Mouse (Mus musculus) embryonic facial prominence, embryonic 10.5 days (tissue): ENCODE measurements around the gene S100a13. TPM values are rescaled to one million over a fixed set of nuclear protein-coding genes. Genes with fewer than 3 reads are reported as not detected.
A peak's percentile ranks its signal among the peaks of the same experiment; 100 is the strongest.

Source experiments
- DNase-seq: peaks from one replicate; pipeline ENCODE4 v3.0.0-alpha.2; 2017; ENCODE audit warnings: low spot score
- H3K27ac ChIP-seq: fragments of 300-500 bp; sonication (generic); replicated peaks from 2 replicates; pipeline ENCODE4 v1.5.1; 2016; ENCODE audit warnings: mild to moderate bottlenecking
- H3K27me3 ChIP-seq: fragments of 300-500 bp; sonication (generic); replicated peaks from 2 replicates; pipeline ENCODE4 v1.6.1; 2016; ENCODE audit warnings: low read depth, mild to moderate bottlenecking; ENCODE audit not compliant: poor library complexity, severe bottlenecking
- H3K36me3 ChIP-seq: fragments of 300-500 bp; sonication (generic); replicated peaks from 2 replicates; pipeline ENCODE4 v1.6.1; 2016; ENCODE audit warnings: mild to moderate bottlenecking, moderate library complexity
- H3K4me1 ChIP-seq: fragments of 300-500 bp; sonication (generic); 2 replicates; pipeline ENCODE4 v1.6.1; 2016
- H3K4me3 ChIP-seq: fragments of 300-500 bp; sonication (generic); 2 replicates; pipeline ENCODE4 v1.5.1; 2016; ENCODE audit warnings: mild to moderate bottlenecking, moderate library complexity
- H3K9me3 ChIP-seq: fragments of 300-500 bp; sonication (generic); 2 replicates; pipeline ENCODE4 v1.6.1; 2016; ENCODE audit warnings: mild to moderate bottlenecking
- WGBS: fragments of 180-500 bp; shearing (Covaris S2); methylation state at CpG from one replicate; pipeline ENCODE4 v1.1.7; 2016; 5-methylcytosine and 5-hydroxymethylcytosine counted together
- polyA plus RNA-seq: library from polyadenylated mRNA; unstranded; fragments of >200 nt; fragmentation: Nextera tagmentation; extraction: Ambion mirVana; gene quantifications from 2 replicates; pipeline ENCODE4 v1.2.1, GENCODE M21; 2016

The S100a13 gene
- polyA plus RNA-seq, 1 experiment from 2014 or later = 8.3 TPM

DNA sequence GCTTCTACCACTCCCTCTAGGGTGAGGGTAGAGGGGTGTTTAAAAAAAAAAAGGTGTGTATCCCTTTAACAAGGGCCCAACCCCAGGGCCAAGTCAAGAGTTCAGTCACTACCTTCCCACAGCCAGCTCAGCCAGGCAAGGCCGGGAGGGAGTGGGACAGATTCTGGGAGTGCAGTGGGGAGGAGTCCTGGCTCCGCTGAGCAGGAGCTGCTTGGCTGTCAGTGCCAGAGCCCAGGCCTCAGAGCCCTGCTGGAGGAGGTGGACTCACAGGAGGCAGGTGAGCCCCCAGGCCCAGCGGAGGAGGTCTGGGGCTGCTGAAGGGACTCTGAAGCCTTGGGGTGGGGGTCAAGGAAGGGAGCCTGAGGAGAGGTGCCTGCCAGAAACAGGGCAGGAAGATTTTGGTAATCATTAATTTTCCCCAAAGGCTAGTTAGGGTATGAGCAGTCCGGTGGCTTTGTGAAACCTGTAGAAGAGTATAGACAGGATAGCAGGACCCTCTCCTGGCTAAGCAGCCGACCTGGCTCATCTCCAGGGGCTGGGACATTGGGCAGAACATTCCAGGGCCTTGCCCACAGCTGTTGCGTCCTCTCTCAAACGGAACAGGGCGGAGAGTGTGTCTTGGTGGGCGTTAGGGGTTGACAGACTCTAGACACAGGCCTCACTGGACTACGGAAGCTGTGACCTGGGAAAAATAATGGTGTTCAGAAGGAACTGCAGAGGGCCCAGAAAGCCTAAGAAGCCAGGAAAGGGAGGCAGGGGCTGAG lies 23.1 kb downstream of the S100a13 start, which contains the start of gene S100a16:
Gene S100a16 (plus strand): TSS at position 114 of the 764 bp plus-strand sequence.
- Histone ChIP-seq H3K4me3 (no peak within 1 kb of the TSS), H3K4me1 (peaks cover 30% of the 10 kb centered on the region), H3K36me3 (no peaks in the 10 kb centered on the region), H3K27ac (no peak within 1 kb of the TSS), H3K9me3 (no peaks in the 10 kb centered on the region), H3K27me3 (peaks cover 24% of the 10 kb centered on the region)
- 46% methylated on average over 10 of the region's 10 CpGs for WGBS
- DNase-seq = no peak

DNA sequence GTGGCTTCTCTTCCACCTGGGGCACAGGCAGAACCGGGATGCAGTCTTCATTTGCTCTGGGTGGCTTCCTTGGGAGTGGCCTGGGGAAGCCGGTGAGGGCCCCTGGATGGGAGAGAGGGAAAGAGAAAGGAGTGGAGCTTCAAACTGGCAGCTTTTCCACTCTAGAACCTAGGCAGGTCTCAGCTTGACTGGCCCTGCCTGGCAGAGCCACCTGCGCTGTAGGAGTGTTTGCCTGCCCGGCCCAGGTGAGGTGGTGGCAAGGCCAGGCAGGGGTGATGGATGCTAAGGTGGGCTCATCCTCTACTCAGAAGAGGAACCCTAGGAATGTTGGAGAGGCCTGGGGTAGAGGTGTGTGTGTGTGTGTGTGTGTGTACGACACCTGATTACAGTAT lies 23.7 kb downstream of the S100a13 start:
- H3K9me3 ChIP-seq = no peaks in the 10 kb centered on the region
- 75% methylated on average over 5 of the region's 5 CpGs for WGBS
- H3K4me1 ChIP-seq = peaks cover 36% of the 10 kb centered on the region
- H3K27ac ChIP-seq = no peak overlapping the region
- peaks cover 24% of the 10 kb centered on the region for H3K27me3 ChIP-seq
- DNase-seq = no peak
- H3K36me3 ChIP-seq = no peaks in the 10 kb centered on the region
- no peak overlapping the region for H3K4me3 ChIP-seq

DNA sequence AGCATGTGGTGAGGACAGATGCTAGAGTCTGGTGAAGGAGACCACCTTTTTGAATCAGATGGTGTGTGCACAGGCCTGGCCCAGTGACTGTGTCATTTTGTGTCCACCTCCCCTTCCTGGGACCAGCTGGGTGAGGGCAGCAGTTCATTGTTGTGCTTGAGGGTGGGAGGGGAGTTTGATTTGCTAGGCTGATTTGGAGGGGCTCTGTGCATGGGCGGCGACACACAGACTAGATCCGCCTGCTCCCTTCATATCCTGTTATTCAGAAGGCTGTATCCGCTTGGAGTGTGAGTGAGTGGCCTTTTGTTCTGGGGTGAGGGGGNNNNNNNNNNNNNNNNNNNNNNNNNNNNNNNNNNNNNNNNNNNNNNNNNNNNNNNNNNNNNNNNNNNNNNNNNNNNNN lies 26.7 kb downstream of the S100a13 start:
- no peak overlapping the region; the same call in 1 of the 2 replicates for H3K4me3 ChIP-seq
- DNase-seq = no peak
- H3K4me1 ChIP-seq = peaks cover 36% of the 10 kb centered on the region
- H3K27me3 ChIP-seq = peaks cover 26% of the 10 kb centered on the region
- no peaks in the 10 kb centered on the region for H3K9me3 ChIP-seq
- 49% methylated on average over 4 of the region's 4 CpGs for WGBS
- no peaks in the 10 kb centered on the region for H3K36me3 ChIP-seq
- H3K27ac ChIP-seq = peak overlapping the region; percentile 48

DNA sequence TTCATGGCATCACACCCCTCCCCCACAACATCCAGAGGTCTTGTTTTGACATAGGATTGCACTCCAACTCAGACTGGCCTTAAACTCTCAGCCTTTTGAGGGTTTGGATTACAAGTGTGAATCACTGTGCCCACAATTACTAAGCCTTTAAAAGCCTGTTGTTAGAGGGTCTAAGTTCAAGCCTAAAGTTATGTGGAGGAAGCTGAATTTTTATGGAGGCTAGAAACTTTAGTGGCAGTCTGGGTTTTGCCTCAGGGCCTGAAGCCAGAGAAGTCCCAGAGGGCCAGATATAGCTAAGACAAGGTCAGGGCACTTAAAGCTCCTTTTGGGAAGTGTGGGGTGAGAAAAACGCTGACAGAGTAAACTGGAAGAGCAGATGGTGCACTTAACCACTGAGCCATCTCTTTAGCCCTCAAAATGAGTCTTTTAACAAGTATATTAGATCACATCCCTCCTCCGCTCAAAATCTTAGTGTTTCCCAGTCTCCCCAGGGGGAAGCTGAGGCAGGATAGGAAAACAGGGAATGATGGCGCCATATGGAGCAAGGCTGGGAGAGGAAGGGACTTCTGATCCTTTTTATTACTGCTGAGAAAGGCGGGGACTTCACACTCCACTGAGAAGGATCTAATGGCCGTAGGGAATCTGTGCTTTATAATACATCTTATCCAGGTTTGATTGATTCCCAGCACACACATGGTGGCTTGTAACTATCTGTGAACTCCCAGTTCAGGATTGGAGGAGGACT lies 35.6 kb downstream of the S100a13 start:
- WGBS = 64% methylated on average over 5 of the region's 5 CpGs
- Histone ChIP-seq H3K27ac (no peak overlapping the region), H3K36me3 (no peaks in the 10 kb centered on the region), H3K4me3 (no peak overlapping the region), H3K4me1 (peaks cover 16% of the 10 kb centered on the region; the same call in 1 of the 2 replicates), H3K27me3 (0 out of 2 replicates have a peak, but pooled peaks cover 2% of the 10 kb centered on the region), H3K9me3 (no peaks in the 10 kb centered on the region)
- DNase-seq = no peak

DNA sequence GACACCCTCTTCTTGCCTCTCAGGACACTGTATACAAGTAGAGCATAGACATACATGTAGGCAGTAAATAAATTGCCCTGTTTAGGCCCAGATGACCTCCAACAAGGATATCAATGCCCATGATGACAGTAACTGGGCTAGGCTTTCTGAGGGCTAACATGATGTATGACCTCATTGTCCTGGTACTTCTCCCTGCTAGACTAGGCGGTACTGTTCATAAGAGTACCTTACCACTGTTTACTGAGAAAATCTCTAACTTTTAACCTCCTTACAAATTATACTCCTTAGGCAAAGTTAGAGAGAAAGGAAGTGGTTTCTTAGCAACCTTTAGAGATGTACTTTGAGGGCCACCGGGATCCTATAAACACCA lies 36.2 kb downstream of the S100a13 start:
- 96% methylated on average over 2 of the region's 2 CpGs for WGBS
- Histone ChIP-seq H3K36me3 (no peaks in the 10 kb centered on the region), H3K4me3 (no peak overlapping the region), H3K27ac (no peak overlapping the region), H3K27me3 (no peaks in the 10 kb centered on the region), H3K4me1 (peaks cover 16% of the 10 kb centered on the region; the same call in 1 of the 2 replicates), H3K9me3 (no peaks in the 10 kb centered on the region)
- no peak for DNase-seq

DNA sequence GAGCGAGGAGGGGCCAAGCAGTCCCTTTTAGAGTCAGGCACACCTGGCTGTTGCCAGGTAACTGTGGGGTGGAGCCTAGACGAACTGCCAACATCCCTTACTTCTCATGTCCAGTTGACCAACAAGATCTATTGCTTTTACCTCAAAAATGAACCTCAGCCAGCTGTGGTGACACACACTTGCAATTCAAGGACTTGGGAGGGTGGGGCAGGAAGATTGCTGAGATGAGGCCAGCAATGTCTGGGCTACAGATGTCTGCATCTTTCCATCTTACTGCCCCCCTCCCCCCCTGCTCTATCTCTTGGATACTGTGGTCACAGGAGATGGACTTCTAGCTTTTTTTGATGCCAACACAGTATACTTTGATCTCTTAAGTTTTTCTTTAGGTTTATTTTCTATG lies 38.0 kb downstream of the S100a13 start:
- no peak for DNase-seq
- Histone ChIP-seq H3K36me3 (no peaks in the 10 kb centered on the region), H3K4me3 (no peak overlapping the region), H3K4me1 (peaks cover 16% of the 10 kb centered on the region; the same call in 1 of the 2 replicates), H3K27me3 (no peaks in the 10 kb centered on the region), H3K9me3 (no peaks in the 10 kb centered on the region), H3K27ac (no peak overlapping the region)
- WGBS = 79% methylated on average over 2 of the region's 2 CpGs

DNA sequence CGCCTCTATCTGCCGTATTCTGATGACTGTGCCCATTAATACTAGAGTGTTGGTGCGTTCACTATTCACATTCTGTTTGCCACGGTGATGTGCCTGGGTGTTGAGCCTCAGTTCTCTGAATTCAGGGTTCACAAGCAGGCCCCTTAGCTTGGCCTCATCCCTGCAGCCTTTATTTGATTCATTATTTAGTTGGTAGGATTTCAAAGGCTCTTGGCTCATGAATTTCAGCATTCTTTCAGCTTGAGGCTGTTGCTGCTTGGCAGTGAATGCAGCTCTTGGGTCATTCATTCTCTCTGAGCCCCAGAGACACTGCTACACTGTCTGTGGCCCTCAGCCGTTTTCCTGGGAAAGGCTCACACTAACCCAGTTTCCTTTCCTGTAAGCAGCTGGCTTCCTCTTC lies 41.7 kb downstream of the S100a13 start:
- no peak overlapping the region for H3K27ac ChIP-seq
- H3K36me3 ChIP-seq = no peaks in the 10 kb centered on the region
- DNase-seq = no peak
- no peaks in the 10 kb centered on the region for H3K9me3 ChIP-seq
- no peaks in the 10 kb centered on the region for H3K27me3 ChIP-seq
- no peaks in the 10 kb centered on the region for H3K4me1 ChIP-seq
- H3K4me3 ChIP-seq = no peak overlapping the region
- 66% methylated on average over 5 of the region's 5 CpGs for WGBS

DNA sequence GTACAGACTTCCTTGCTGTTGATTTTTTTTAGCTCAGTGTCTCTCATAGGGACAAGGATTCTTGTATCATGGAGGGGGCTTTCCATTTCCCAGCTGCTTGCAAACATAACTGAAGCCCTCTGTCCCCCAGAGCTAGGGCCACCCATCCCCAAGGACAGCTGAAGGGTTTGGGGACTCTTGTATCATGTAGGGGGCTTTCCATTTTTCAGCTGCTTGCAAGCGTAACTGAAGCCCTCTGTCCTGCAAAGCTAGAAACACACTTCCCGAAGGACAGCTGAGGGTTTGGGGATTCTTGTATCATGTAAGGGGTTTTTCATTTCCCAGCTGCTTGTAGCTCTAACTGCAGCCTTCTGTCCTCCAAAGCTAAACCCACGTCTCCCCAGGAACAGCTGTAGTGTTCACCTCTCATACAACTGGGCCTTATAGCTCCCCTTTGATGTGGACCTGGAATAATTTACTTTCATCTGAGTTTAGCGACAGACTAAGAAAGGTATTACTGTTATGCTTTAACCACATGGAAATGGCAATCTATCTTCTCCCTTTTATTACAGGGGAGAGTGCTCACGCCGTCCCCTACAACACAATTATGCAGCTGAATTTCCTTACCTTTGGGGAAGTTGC lies 45.9 kb downstream of the S100a13 start, which contains the start of gene S100a3:
Gene S100a3 (plus strand): TSS at position 571 of the 621 bp plus-strand sequence.
- no peak for DNase-seq
- Histone ChIP-seq H3K4me1 (no peaks in the 10 kb centered on the region), H3K27me3 (no peaks in the 10 kb centered on the region), H3K4me3 (no peak within 1 kb of the TSS), H3K36me3 (no peaks in the 10 kb centered on the region), H3K27ac (no peak within 1 kb of the TSS), H3K9me3 (no peaks in the 10 kb centered on the region)
- 84% methylated on average over 6 of the region's 6 CpGs for WGBS

Other genes starting within 250 kb of the S100a13 start
- gene Dennd4b, start 249.2 kb upstream of the S100a13 start, polyA plus RNA-seq = 4.3 and 5.3 TPM in 2 replicates
- gene Gatad2b, start 221.3 kb upstream of the S100a13 start, polyA plus RNA-seq = 13.6 and 15.7 TPM in 2 replicates
- gene Slc27a3, start 124.5 kb upstream of the S100a13 start, polyA plus RNA-seq = 29.4 and 33.9 TPM in 2 replicates
- gene Ints3, start 80.8 kb upstream of the S100a13 start, polyA plus RNA-seq = 42.8 and 46.3 TPM in 2 replicates
- 2.0 and 3.3 TPM in 2 replicates for gene Npr1, start 48.6 kb upstream of the S100a13 start, polyA plus RNA-seq
- gene Ilf2, start 38.3 kb upstream of the S100a13 start, polyA plus RNA-seq = 356 and 367 TPM in 2 replicates
- 55.5 and 57.2 TPM in 2 replicates for gene Snapin, start 23.4 kb upstream of the S100a13 start, polyA plus RNA-seq
- 181 and 188 TPM in 2 replicates for gene Chtop, start 4.9 kb upstream of the S100a13 start, polyA plus RNA-seq
- gene S100a1, start within 50 bp of the S100a13 start, polyA plus RNA-seq = 5.7 and 6.4 TPM in 2 replicates
- gene S100a14, start 12.4 kb downstream of the S100a13 start, polyA plus RNA-seq = not detected in 2 replicates
- gene S100a16, start 22.8 kb downstream of the S100a13 start, polyA plus RNA-seq = 32.9 and 34.7 TPM in 2 replicates
- 0.44 TPM in 1 of 2 replicates, not detected in the other for gene S100a3, start 46.1 kb downstream of the S100a13 start, polyA plus RNA-seq
- not detected in 2 replicates for gene S100a2, start 75.8 kb downstream of the S100a13 start, polyA plus RNA-seq
- gene Gm42674, start 87.5 kb downstream of the S100a13 start, polyA plus RNA-seq = not detected in 2 replicates
- 1.1 TPM in 1 of 2 replicates, not detected in the other for gene S100a4, start 89.3 kb downstream of the S100a13 start, polyA plus RNA-seq
- gene S100a5, start 94.1 kb downstream of the S100a13 start, polyA plus RNA-seq = not detected in 2 replicates
- gene S100a6, start 98.4 kb downstream of the S100a13 start, polyA plus RNA-seq = 17.7 and 21.3 TPM in 2 replicates
- gene S100a7a, start 139.6 kb downstream of the S100a13 start, polyA plus RNA-seq = not detected in 2 replicates
- gene S100a8, start 154.5 kb downstream of the S100a13 start, polyA plus RNA-seq = 0.47 and 0.92 TPM in 2 replicates
- gene S100a9, start 181.3 kb downstream of the S100a13 start, polyA plus RNA-seq = 0.32 TPM in 1 of 2 replicates, not detected in the other
- not detected in 2 replicates for gene Pglyrp4, start 212.5 kb downstream of the S100a13 start, polyA plus RNA-seq